Mouse (Mus musculus) neural tube, embryonic 12.5 days (tissue): ENCODE results near the gene Gm49486. TPM values are rescaled to one million over a fixed set of nuclear protein-coding genes. Genes with fewer than 3 reads are reported as not detected.
A peak's percentile ranks its signal among the peaks of the same experiment; 100 is the strongest.

Experiments
- ATAC-seq: fragments of 200-750 bp; cut with Nextera tagmentation; 2 replicates; pipeline ENCODE4 v1.8.0; 2017; ENCODE audit warnings: low read depth, mild to moderate bottlenecking, moderate TSS enrichment, moderate library complexity; ENCODE audit not compliant: low FRiP score
- H3K27ac ChIP-seq: fragments of 300-500 bp; sonication (generic); 2 replicates; pipeline ENCODE4 v1.5.1; 2016
- H3K27me3 ChIP-seq: fragments of 300-500 bp; sonication (generic); replicated peaks from 2 replicates; pipeline ENCODE4 v1.6.1; 2016; ENCODE audit warnings: mild to moderate bottlenecking
- H3K36me3 ChIP-seq: fragments of 300-500 bp; sonication (generic); 2 replicates; pipeline ENCODE4 v1.6.1; 2016; ENCODE audit warnings: mild to moderate bottlenecking
- H3K4me1 ChIP-seq: fragments of 300-500 bp; sonication (generic); 2 replicates; pipeline ENCODE4 v1.6.1; 2016
- H3K4me2 ChIP-seq: fragments of 300-500 bp; sonication (generic); replicated peaks from 2 replicates; pipeline ENCODE4 v1.6.1; 2016; ENCODE audit warnings: mild to moderate bottlenecking
- H3K4me3 ChIP-seq: fragments of 300-500 bp; sonication (generic); 2 replicates; pipeline ENCODE4 v1.5.1; 2016
- H3K9ac ChIP-seq: fragments of 300-500 bp; sonication (generic); 2 replicates; pipeline ENCODE4 v1.6.1; 2016; ENCODE audit warnings: mild to moderate bottlenecking
- H3K9me3 ChIP-seq: fragments of 300-500 bp; sonication (generic); 2 replicates; pipeline ENCODE4 v1.6.1; 2016; ENCODE audit warnings: mild to moderate bottlenecking
- WGBS: fragments of 180-500 bp; shearing (Covaris S2); methylation state at CpG from one replicate; pipeline ENCODE4 v1.1.7; 2016; 5-methylcytosine and 5-hydroxymethylcytosine counted together
- polyA plus RNA-seq: library from polyadenylated mRNA; unstranded; fragments of >200 nt; fragmentation: Nextera tagmentation; extraction: Ambion mirVana; gene quantifications from 2 replicates; pipeline ENCODE4 v1.2.1, GENCODE M21; 2016

Gm49486 gene
- polyA plus RNA-seq, 1 experiment from 2014 or later, result 1.3 TPM

GRCm38 (mm10) chr15:79238036-79238435 lies 8.8 kb downstream of the Gm49486 start:
- no peaks in the 10 kb centered on the region for H3K27me3 ChIP-seq
- H3K36me3 ChIP-seq, result peaks cover 78% of the 10 kb centered on the region
- no peaks in the 10 kb centered on the region for H3K9me3 ChIP-seq
- no peak overlapping the region for H3K9ac ChIP-seq
- H3K4me2 ChIP-seq, result no peak overlapping the region
- ATAC-seq, result no peak
- H3K4me3 ChIP-seq, result no peak overlapping the region
- WGBS, result 81% methylated on average over 6 of the region's 6 CpGs
- no peak overlapping the region for H3K27ac ChIP-seq
- H3K4me1 ChIP-seq, result no peaks in the 10 kb centered on the region

DNA sequence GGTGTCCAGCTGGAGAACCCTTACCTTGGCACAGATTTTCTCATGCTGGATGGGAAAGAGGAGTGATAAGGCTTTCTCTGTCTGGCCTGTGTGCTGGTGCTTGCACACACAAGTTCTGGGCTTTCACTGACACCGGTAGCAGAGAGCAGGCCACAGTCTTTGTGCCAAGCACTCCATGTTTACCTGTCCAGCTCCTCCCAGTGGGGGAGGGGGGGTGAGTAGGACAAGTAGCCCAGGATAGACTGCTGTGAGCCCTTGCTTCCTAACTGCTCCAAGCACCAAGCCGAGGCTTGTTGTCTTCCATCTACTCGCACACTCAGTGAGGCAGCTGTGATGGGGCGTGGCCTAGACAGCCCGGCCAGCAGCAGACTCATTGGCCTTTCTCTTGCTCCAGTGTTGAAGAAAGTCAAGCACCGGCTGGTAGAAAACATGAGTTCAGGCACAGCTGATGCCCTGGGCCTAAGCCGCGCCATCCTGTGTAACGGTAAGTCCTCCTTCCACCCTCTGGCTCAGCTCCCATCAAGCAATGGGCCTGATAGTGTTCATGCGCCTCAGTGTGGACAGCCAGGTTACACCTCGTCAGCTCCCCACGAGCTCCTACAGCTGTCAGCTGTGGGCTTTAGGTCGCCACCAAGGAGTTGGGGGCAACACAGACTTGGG lies 13.5 kb downstream of the Gm49486 start:
- Histone ChIP-seq H3K4me3 (no peak overlapping the region), H3K27me3 (no peaks in the 10 kb centered on the region), H3K36me3 (peaks cover 77% of the 10 kb centered on the region), H3K9ac (no peak overlapping the region), H3K4me1 (0 out of 2 replicates have a peak, but pooled peaks cover 6% of the 10 kb centered on the region), H3K4me2 (0 out of 2 replicates have a peak overlapping the region, but pooled peaks have one; percentile 16), H3K9me3 (no peaks in the 10 kb centered on the region), H3K27ac (no peak overlapping the region)
- peak; percentile 54 for ATAC-seq
- 75% methylated on average over 13 of the region's 13 CpGs for WGBS

- H3K9ac ChIP-seq, result 0 out of 2 replicates have a peak overlapping the region, but pooled peaks have one; percentile 21
- H3K36me3 ChIP-seq, result peaks cover 77% of the 10 kb centered on the region
- peak; percentile 95 for ATAC-seq
- no peaks in the 10 kb centered on the region for H3K9me3 ChIP-seq
- no peak overlapping the region for H3K4me3 ChIP-seq
- no peak overlapping the region for H3K27ac ChIP-seq
- H3K4me2 ChIP-seq, result peak overlapping the region; percentile 16
- WGBS, result 18% methylated on average over 10 of the region's 10 CpGs
- H3K4me1 ChIP-seq, result 0 out of 2 replicates have a peak, but pooled peaks cover 6% of the 10 kb centered on the region
- H3K27me3 ChIP-seq, result no peaks in the 10 kb centered on the region
Observed at GRCm38 (mm10) chr15:79243234-79244042, 14.2 kb downstream of the Gm49486 start.

- H3K9ac ChIP-seq, result no peak overlapping the region
- 0 out of 2 replicates have a peak, but pooled peaks cover 6% of the 10 kb centered on the region for H3K4me1 ChIP-seq
- WGBS, result 77% methylated on average over 7 of the region's 7 CpGs
- H3K36me3 ChIP-seq, result peaks cover 77% of the 10 kb centered on the region
- H3K4me2 ChIP-seq, result no peak overlapping the region
- no peaks in the 10 kb centered on the region for H3K27me3 ChIP-seq
- H3K9me3 ChIP-seq, result no peaks in the 10 kb centered on the region
- H3K4me3 ChIP-seq, result no peak overlapping the region
- ATAC-seq, result no peak
- H3K27ac ChIP-seq, result no peak overlapping the region
Observed at GRCm38 (mm10) chr15:79244071-79244893, 15.1 kb downstream of the Gm49486 start.

DNA sequence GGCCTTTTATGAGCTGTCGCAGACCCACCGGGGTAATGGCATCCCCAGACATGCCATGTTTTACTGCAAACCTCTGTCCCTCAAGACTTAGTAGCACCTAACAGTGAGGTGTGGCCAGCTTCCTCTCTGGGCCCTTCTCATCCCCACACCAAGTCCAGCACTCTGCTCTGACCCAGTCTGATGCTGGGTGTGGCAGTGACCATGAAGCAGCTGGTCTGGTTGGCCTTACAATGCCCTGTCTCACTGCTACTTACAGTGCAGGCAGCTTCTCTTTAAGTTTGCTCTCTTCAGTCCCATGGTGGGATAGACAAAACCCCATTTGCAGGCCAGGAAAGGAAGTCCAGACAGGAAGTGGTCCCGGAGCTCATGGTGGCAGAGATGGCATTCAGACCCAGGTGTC lies 16.1 kb downstream of the Gm49486 start:
- Histone ChIP-seq H3K27ac (no peak overlapping the region), H3K9me3 (no peaks in the 10 kb centered on the region), H3K4me3 (no peak overlapping the region), H3K27me3 (no peaks in the 10 kb centered on the region), H3K4me1 (0 out of 2 replicates have a peak, but pooled peaks cover 6% of the 10 kb centered on the region), H3K9ac (no peak overlapping the region), H3K36me3 (peaks cover 72% of the 10 kb centered on the region), H3K4me2 (no peak overlapping the region)
- 86% methylated on average over 3 of the region's 3 CpGs for WGBS
- ATAC-seq, result no peak

GRCm38 (mm10) chr15:79250236-79250635 lies 21.0 kb downstream of the Gm49486 start:
- Histone ChIP-seq H3K9ac (no peak overlapping the region), H3K4me1 (peaks cover 12% of the 10 kb centered on the region), H3K4me3 (no peak overlapping the region), H3K27ac (no peak overlapping the region), H3K4me2 (no peak overlapping the region), H3K27me3 (peaks cover 48% of the 10 kb centered on the region), H3K36me3 (peaks cover 46% of the 10 kb centered on the region), H3K9me3 (no peaks in the 10 kb centered on the region)
- WGBS, result 90% methylated on average over 2 of the region's 2 CpGs
- no peak for ATAC-seq

DNA sequence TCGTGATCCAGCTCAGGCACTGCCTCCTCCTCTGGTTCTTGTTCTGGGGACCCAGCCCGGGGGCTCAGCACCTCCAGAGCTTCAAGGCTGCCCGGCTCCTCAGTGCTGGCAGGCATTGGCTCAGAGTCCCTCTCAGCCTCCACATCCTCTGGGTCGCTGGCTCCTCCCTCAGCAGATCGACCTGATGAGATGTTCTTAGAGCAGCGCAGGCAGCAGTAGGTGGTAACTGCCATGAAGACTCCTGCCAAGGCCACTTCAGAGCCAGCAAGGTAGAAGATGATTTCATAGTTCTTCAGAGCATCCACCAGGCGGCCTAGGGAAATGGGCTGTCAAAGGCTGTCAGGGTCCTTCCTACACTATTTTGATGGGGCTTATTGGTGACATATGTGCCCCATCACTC lies 22.0 kb downstream of the Gm49486 start:
- peaks cover 51% of the 10 kb centered on the region for H3K27me3 ChIP-seq
- no peaks in the 10 kb centered on the region for H3K9me3 ChIP-seq
- 53% methylated on average over 7 of the region's 7 CpGs for WGBS
- peaks cover 12% of the 10 kb centered on the region for H3K4me1 ChIP-seq
- no peak overlapping the region for H3K9ac ChIP-seq
- no peak overlapping the region for H3K4me2 ChIP-seq
- no peak for ATAC-seq
- H3K36me3 ChIP-seq, result peaks cover 37% of the 10 kb centered on the region
- H3K4me3 ChIP-seq, result no peak overlapping the region
- no peak overlapping the region for H3K27ac ChIP-seq

- Histone ChIP-seq H3K27me3 (peaks cover 51% of the 10 kb centered on the region), H3K9me3 (no peaks in the 10 kb centered on the region), H3K4me1 (peaks cover 12% of the 10 kb centered on the region), H3K4me2 (peak overlapping the region; percentile 70), H3K36me3 (peaks cover 29% of the 10 kb centered on the region), H3K27ac (no peak overlapping the region), H3K4me3 (peak overlapping the region; percentile 33), H3K9ac (peak overlapping the region; percentile 49)
- 0 out of 2 replicates have a peak, but pooled peaks have one; percentile 59 for ATAC-seq
- 3% methylated on average over 61 of the region's 61 CpGs for WGBS
Observed at GRCm38 (mm10) chr15:79251781-79252491, 22.7 kb downstream of the Gm49486 start.

- Histone ChIP-seq H3K27ac (no peak overlapping the region), H3K4me1 (peaks cover 12% of the 10 kb centered on the region), H3K9me3 (no peaks in the 10 kb centered on the region), H3K36me3 (peaks cover 22% of the 10 kb centered on the region), H3K4me3 (peak overlapping the region; percentile 33), H3K27me3 (peaks cover 51% of the 10 kb centered on the region), H3K9ac (peak overlapping the region; percentile 49), H3K4me2 (peak overlapping the region; percentile 70)
- WGBS, result 37% methylated on average over 24 of the region's 24 CpGs
- ATAC-seq, result 0 out of 2 replicates have a peak, but pooled peaks have one; percentile 16
Observed at GRCm38 (mm10) chr15:79252580-79252979, 23.4 kb downstream of the Gm49486 start.

GRCm38 (mm10) chr15:79254661-79255060 lies 25.5 kb downstream of the Gm49486 start, which contains the start of gene Slc16a8:
TSS of gene Slc16a8 (minus strand) at chr15:79254761.
- 29% methylated on average over 3 of the region's 3 CpGs for WGBS
- no peak for ATAC-seq
- H3K27me3 ChIP-seq, result peaks cover 66% of the 10 kb centered on the region
- peaks cover 12% of the 10 kb centered on the region for H3K4me1 ChIP-seq
- H3K9me3 ChIP-seq, result no peaks in the 10 kb centered on the region
- no peak within 1 kb of the TSS for H3K4me3 ChIP-seq
- no peak within 1 kb of the TSS for H3K9ac ChIP-seq
- H3K36me3 ChIP-seq, result peaks cover 2% of the 10 kb centered on the region; the same call in 1 of the 2 replicates
- H3K4me2 ChIP-seq, result no peak within 1 kb of the TSS
- no peak within 1 kb of the TSS for H3K27ac ChIP-seq

DNA sequence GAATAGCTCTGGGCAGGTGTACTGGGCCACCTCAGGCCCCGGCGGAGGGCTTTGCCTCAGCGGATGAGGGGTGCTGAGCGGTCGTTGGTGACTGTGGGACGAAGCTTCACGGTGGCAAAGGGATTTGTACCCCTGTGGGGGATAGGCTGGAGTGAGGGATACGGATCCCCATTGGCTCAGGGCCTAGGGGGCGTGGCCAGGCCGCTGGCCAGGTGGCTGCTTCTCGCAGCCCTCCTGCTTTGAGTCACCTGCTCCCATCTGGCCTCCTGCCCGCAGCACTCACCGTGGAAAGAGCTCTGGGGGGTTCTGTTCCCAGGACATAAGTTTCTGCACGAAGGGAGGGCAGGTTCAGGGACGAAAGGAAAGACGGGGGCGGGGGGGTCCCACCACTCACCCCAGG lies 29.3 kb downstream of the Gm49486 start:
- no peaks in the 10 kb centered on the region for H3K36me3 ChIP-seq
- no peaks in the 10 kb centered on the region for H3K9me3 ChIP-seq
- peaks cover 18% of the 10 kb centered on the region for H3K4me1 ChIP-seq
- 26% methylated on average over 17 of the region's 17 CpGs for WGBS
- H3K27ac ChIP-seq, result no peak overlapping the region
- H3K4me3 ChIP-seq, result no peak overlapping the region
- no peak overlapping the region for H3K4me2 ChIP-seq
- peaks cover 72% of the 10 kb centered on the region for H3K27me3 ChIP-seq
- no peak for ATAC-seq
- H3K9ac ChIP-seq, result no peak overlapping the region
